Mouse (Mus musculus) large intestine, adult 2 months (tissue): Measurements from ENCODE around the gene Gm37240. TPM values are rescaled to one million over a fixed set of nuclear protein-coding genes. Genes with fewer than 3 reads are reported as not detected.
A peak's percentile ranks its signal among the peaks of the same experiment; 100 is the strongest.
"Not testable (repeated sequence)": the region's sequence is repeated elsewhere in the genome, so short reads cannot be mapped to it uniquely, and the experiment has no call there.

Experiments
- DNase-seq: peaks from one replicate; pipeline ENCODE4 v3.0.0-alpha.2; 2012; ENCODE audit warnings: low read depth, low spot score
- WGBS: fragments of 180-500 bp; shearing (Covaris S2); methylation state at CpG from one replicate; pipeline ENCODE4 v1.1.7; 2018; 5-methylcytosine and 5-hydroxymethylcytosine counted together
- polyA plus RNA-seq: library from polyadenylated mRNA; depleted of rRNA; stranded (reverse); fragments of >200 nt; gene quantifications from 2 replicates; pipeline ENCODE4 v1.2.3, GENCODE M21; 2012

Gm37240 gene
- polyA plus RNA-seq, 1 experiment: 3.7 TPM

DNA sequence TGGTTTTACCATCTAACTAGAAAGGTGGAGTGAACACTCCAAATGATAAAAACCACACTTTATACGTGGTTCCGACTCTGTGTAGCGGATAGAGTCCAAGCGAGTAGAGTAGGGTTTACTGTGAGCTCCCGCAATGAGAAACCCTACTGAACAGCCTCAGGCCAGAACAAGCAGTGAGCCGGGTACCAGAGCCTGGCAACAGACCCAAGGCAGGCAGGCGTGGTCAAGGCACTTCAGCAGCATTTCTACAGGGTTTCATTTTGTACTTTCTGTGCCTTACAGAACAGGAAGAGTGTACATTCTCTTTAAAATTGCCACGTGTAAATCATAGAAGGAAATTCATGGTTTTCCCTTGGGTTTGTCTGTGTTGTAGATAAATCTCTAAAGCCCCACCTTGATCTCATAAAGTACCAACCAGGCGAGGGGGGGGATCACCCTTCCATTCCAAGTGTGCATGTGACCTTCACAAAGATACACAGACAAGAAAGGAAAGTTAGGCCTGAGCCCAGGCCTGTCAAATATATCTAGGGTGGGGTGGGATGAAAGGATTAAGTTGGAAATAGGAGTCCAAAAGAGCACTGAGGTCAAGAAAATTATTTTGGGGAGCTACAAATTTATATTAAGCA lies 1285.3 kb downstream of the Gm37240 start:
- WGBS: 59% methylated on average over 9 of the region's 9 CpGs
- no peak for DNase-seq

DNA sequence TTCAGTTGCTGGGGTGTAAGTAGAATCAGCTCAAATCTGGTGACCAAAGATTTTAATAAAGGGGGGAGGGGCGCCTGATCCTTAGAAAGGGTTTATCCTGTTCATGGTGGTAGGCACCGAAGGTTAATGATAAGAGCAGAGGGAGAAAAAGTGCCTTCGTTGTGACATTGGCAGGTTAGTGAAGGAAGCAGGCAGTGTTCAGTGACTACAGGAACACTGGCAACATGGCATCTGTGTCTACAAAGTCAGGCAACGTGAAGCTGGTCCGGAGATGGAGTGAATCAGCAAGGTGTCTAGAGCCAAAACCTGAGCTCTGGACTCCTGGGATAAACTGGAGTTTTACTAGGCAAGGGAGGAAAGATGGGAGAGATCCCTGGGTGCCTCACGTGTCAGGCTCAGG lies 1288.6 kb downstream of the Gm37240 start:
- DNase-seq: no peak
- 89% methylated on average over 6 of the region's 6 CpGs for WGBS

DNA sequence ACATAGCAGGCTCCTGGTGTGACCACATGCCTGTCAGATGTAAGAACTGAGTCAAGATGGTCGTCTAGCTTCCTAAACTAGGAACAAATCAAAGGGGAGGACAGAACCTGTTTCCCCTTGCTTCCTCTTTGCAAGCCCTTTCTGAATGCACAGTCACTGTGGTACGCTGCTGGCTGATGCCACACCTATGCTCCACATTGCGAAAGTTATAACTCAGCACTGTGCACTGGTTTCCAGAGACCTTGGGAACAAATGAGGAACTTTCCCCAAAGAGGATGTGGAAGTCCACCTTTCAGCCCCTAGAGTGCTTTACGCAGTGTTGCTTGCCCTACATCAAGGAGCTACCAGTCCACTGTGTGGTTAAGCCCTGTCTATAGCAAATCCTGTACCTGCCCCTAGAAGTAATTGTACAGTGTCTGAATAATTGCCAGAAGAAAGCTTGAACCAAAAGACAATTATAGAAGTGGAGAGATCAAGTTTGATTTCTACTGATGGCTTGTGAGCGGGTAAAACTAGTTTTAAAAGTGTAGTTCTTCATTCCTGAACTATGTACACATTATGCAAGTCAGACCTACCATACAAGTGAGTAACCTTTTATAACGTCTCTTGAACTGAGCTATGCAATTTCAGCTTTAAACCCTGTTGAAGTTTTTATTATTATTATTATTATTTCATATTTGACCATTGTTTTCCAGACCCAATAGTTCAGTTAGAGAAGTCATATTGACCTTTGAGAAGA lies 1289.2 kb downstream of the Gm37240 start:
- DNase-seq: no peak
- 61% methylated on average over 6 of the region's 6 CpGs for WGBS

DNA sequence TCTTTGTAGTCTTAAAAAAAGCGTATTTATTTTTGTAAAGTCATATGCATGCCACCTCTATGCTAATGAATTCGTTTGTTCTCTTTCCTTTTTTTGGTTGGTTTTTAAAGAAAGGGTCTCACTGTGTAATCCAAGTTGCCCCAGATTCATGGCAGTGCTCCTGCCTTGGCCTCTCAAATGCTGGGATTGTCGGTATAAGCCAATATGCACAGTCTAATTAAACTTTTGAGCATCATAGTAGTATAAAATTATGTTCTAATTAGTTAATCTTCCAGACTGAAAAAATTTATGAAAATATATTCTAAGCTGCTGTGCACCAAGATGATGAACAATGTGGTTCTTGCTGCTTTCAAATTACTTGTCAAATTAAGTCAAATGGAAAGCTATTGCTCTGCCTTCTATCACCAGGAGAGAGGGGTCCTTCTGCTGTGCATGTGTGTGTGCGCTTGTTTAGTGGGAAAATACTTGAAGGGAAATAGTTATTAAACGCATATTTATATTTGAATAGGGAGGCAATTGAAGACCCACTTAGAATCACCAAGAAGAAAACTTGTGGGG lies 1291.6 kb downstream of the Gm37240 start:
- DNase-seq: no peak
- 43% methylated on average over 5 of the region's 5 CpGs for WGBS

DNA sequence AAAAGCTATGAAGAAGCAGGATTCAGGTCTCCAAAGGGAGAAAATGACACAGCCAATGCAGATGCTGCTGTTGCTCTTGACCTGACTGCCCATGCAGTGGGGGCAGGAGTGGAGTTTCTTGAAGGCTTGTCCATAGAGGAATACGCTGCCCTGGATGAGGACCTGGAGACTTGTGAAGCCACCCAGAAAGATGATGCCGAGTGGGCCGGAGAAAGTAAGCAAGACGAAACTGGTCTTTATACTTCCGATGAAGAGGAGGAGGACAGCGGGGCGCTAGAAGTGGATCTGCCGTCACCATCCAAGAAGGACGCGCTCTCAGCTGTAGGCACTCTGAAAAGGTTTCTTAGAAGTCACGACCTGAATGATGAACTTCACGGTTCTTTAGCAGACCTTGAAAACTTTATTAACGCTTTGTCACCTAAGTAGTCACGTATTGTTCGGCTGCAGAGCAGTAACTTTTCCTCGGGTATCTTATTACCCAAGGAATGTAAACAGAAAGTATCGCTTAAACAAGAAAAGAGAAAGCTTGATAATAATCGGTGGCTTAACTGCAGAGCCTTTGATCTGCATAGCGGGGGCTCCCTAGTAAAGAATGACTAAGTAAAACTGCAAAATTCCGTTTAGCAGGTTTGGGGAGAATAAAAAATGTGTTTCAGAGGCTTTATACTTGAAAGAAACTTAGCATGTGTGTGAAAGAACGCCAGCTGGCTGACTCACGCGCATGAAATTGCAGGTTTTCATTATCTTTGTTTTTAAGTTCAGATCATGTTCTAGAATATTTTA lies 1292.2 kb downstream of the Gm37240 start:
- 5% methylated on average over 23 of the region's 23 CpGs for WGBS

DNA sequence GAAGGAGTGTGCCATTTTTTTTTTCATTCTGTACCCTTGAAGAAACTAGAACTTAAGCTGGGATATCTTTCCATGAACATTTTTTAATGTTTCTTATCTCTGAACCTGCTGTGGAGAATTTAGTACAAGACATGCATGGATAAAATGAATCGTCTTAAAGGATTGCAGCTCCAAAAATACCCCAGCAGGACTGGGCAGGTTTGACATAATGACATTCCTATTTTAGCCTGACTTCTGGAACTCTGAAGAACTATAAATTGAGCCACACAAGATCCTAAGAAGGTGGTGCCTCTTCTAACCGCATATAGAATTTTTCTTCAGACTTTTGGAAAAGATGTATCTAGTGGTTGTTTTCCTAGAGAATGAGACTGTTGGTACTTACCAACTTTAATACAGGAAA lies 1294.0 kb downstream of the Gm37240 start, which contains the start of gene Tigd4:
Gene Tigd4, plus strand, starts transcription at position 301 of the 400 bp plus-strand sequence.
- WGBS: 91% methylated on average over 2 of the region's 2 CpGs
- no peak for DNase-seq

More for the DNA sequence above, 1292.2 kb downstream of the Gm37240 start:
- DNase-seq: no peak

DNA sequence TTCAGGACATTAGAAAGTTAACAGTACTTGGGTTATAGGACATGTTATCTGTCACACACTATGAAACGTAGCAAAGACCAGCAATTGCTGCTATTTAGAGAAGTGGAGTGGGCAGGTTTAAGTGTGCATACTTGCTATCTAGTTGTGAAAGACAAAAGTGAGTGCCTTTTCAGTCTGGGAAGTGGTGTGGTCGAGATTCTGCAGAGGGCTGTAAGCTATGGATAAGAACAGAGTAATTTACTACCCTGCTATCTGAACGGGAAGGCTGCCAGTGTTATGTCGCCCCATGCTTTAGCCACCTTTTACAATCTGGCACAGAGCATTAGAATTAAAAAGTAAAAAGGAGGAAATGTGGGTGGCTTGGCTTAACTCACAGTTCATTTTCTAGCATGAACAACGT lies 1300.6 kb downstream of the Gm37240 start:
- WGBS: 14% methylated on average over 5 of the region's 5 CpGs
- DNase-seq: no peak

DNA sequence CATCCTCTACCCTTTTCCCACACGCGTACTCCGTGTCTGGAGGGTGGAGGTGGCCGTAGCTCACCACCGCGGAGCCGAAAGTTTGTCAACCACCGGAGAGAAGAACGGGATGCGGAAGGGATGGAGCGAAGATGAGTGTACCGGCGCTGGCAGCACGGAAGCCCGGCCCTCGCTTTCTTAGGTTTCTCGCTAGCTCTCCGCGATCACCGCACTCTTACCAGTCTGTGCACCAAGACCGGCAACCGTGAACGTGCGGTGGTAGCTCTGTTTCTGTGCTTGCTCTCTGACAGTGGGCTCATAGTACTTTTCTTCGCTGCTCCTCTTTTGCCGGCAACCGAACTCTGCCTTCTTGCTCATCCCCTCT lies 1304.4 kb downstream of the Gm37240 start:
- under 1% methylated on average over 27 of the region's 27 CpGs for WGBS

DNA sequence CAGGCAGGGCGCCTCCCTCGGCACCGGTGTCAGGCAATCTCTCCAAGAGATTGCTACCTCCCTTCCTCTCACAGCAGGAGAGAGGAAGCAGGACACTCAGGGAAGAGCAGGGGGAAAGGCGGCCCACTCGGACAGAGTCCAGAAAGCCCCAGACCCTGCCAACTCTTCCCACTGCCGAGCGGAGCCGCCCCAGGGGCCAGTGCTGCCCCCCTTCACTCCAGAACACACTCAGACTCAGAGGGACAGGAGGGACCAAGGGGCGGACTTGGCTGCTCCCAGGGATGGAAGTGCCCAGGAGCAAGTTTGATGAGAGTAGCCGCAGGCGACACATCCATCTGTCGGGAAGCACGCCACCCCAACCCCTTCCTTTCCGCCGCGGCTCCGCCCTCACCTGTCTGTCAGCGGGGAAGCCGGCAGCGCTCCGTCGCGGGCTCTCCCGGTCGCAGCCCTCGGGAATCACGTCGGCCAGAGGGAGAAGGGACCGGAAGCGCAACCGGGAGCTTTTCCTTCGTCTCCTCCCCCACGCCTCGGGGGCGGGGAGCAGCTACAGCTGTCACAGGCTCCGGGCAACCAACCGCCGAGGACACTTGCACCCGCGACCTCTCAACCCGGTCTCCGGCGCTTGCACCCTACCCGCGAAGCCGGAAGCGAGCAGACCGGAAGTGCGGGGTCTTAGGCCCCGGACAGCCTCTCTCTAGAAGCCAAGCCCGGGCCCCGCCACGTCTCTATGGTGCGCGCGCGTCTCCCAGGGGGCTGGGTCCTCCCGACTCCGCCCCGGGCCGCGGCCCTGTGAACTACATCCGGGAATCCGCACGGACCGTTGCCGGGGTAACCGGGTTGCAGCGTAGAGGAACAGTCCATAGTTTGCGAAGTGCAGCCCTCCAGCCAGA lies 1305.0 kb downstream of the Gm37240 start, which contains the start of gene Arfip1:
Gene Arfip1, minus strand, starts transcription at position 603 of the 890 bp plus-strand sequence.
- WGBS: under 1% methylated on average over 70 of the region's 70 CpGs
- peak; percentile 88 for DNase-seq

More for the DNA sequence above, 1304.4 kb downstream of the Gm37240 start:
- DNase-seq: no peak

DNA sequence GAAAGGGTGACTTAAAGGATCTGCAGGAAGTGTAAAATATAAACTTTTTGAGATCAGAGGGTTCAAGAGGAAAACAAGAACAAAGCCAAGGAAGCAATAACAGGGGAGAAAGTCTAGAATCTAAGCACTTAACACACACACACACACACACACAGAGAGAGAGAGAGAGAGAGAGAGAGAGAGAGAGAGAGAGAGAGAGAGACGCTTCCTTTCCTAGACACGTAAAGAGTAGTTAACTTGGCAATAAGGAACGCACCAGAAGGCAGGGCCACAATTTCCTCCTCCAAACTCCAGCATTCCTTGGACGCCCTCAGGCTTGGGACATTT lies 1305.7 kb downstream of the Gm37240 start:
- peak; percentile 38 for DNase-seq

DNA sequence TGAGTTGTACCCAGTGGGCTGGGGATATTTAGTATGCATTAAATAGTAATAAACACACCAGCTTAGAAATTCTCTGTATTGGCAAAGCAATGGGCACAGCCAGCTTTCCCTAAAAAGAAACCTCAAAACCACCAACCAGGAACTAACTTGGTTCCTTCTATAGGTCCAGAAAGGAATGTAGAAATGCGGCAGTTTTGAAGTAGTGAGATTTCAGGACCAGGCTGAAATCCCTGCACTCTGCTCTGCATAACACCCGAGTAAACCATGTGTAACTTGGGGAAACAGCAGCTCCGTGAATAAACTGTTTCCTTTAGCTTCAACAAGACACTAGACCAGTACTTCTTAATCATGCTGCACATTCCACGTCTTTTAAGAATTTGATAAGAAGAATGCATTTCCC lies 1306.6 kb downstream of the Gm37240 start:
- DNase-seq: no peak
- 13% methylated on average over 4 of the region's 4 CpGs for WGBS

More for the DNA sequence above, 1305.7 kb downstream of the Gm37240 start:
- 0% methylated on average over 4 of the region's 4 CpGs for WGBS

DNA sequence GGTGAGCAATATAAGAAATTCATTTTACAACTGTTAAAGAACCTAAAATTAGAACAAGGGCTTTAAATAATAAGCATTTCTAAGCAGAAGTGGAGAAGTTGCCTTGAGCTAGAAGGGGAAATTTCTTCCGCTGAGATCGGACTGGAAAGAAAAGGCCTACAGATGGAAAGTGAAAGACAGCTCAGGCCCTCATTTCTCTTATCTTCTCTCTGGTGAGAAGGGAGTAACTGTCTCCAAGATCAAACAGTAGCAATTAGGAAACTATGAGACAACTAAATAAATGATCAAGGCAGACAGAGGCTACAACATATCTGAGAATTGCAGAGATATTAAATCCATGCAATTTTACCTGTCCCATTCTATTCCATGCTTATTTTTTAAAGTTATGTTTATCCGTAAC lies 1316.8 kb downstream of the Gm37240 start:
- no peak for DNase-seq
- 76% methylated on average over 3 of the region's 3 CpGs for WGBS

DNA sequence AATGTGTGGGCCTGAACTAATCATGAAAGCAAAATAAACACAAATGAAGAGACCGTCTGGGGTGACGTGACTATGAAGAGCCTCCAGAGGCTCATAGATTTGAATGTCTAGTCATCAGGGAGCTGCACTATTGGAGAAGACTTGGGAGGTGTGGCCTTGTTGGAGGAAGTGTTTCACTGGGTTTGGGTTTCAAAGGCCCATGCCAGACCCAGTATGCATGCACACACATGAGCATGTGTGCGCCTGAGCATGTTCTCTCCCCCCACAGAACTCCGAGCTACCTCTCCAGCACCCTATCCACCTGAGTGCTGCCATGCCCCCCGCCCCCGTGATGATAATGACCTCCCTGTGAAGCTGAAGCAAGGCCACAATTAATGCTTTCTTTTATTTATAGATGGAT lies 1317.7 kb downstream of the Gm37240 start:
- DNase-seq: no peak
- 82% methylated on average over 6 of the region's 6 CpGs for WGBS

DNA sequence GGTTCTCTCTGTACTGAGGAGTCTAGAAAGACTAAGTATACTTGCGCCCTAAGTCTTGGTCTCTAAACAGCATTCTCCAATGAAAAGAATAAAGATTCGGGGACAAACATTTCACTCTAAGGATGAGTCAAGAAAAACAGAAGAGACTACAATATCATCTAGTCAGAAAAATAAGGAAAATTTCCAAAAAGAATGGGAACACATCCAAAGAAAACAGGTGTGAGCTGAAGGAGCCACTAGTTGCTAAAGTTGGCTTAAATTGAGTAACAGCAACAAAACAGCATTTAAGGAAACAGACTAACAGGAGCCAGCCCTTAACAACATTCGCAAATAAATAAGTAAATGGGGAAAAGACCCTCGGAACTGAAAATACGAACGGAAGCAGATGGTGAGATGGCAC lies 1318.8 kb downstream of the Gm37240 start:
- 83% methylated on average over 6 of the region's 6 CpGs for whole genome bisulfite sequencing
- DNase-seq: no peak

DNA sequence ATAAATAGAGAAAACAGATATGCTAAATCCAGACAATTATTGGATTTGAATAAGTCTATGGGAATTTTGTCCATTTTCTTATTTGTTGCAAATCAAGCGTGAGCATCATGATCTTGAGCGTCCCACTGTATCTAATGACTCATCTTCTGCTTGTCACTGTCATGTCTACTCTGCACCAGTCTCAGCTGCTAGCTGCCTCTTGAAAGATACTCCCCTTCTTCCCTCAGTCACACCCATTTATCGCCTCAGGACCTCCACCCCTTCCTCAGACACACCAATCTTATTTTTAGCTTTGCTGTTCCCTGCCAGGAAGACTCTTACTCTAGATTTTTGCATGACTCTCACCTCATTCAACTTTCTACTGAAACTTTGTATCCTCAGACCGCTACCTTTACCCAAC lies 1323.9 kb downstream of the Gm37240 start:
- DNase-seq: no peak
- WGBS: 89% methylated on average over 4 of the region's 4 CpGs

DNA sequence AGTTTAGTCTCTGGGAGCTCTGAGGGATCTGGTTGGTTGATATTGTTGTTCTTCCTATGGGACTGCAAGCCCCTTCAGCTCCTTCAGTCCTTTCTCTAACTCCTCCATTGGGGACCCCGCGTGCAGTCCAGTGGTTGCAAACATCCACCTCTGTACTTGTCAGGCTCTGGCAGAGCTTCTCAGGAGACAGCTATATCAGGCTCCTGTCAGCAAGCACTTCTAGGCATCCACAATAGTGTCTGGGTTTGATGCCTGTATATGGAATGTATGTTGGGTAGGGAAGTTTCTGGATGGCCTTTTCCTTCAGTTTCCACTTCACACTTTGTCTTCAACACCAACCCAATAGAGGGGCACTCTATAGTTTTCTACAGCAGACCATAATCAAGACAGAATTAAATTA lies 1324.4 kb downstream of the Gm37240 start:
- DNase-seq: not testable (repeated sequence)
- WGBS: 100% methylated on average over 2 of the region's 2 CpGs

DNA sequence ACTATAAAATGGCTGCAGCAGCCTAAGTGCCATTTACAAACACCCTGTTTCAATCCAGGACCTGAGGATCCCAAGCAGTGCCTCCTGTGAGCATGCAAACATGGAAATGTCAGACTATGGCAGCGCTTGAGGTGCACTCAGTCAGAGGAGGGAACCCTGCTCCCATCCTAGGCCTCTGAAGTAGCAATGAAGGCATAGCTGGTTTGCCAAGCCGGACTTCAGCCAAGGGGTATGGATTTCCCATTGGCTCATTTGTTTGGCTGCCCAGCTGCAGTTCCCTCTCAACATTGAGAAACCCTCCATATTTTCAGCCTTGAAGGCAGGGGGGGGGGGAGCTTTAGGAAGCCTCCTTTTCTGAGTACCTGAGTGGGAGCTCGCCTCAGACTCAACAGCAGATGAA lies 1329.0 kb downstream of the Gm37240 start:
- DNase-seq: no peak
- 95% methylated on average over 3 of the region's 3 CpGs for WGBS

DNA sequence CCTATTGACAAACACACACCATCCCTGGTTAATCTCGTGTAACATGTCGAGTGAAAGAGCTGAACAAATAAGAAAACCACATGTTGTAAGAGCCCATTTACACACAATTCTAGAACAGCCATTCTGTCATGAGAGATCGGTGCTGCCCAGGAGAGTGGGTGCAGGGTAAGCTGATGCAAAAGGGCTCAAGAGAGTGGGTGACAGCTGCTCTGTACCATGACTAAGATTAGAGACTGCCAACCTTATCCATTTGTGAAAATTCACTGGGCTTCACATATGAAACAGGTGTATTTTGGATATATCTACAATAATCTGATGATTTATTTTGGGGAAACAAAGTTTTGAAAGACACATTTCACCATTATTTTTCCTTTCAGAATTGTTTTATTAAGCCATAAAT lies 1331.5 kb downstream of the Gm37240 start:
- DNase-seq: no peak
- WGBS: 78% methylated on average over 3 of the region's 3 CpGs

DNA sequence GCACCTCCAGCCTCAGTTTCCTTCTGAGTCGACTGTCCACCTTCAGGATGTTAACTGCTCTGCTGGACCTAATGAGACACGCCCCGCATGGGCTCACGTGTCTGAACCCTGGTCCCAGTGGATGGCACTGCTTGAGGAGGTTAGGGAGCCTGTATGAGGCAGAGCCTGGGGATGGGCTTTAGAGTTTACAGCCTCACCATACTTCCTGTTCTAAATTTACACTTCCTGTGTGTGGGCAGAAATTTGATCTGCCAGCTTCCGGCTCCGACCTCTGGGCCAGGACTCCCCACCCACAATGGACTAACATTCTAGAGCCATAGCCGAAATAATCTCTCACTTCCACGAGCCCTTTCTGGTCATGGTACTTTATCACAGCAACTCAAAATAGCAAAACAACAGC lies 1340.1 kb downstream of the Gm37240 start:
- DNase-seq: no peak
- WGBS: 70% methylated on average over 8 of the region's 8 CpGs
